Mouse (Mus musculus) myocyte (in vitro differentiated cells): Measurements from ENCODE around the gene Ift43. TPM values are rescaled to one million over a fixed set of nuclear protein-coding genes. Genes with fewer than 3 reads are reported as not detected.

Experiments
- H3K27me3 ChIP-seq: one replicate; pipeline ENCODE4 v1.6.1; 2011; ENCODE audit not compliant: control insufficient read depth, insufficient read depth, insufficient read length
- H3K36me3 ChIP-seq: one replicate; pipeline ENCODE4 v1.6.1; 2011; ENCODE audit not compliant: control insufficient read depth, insufficient read depth
- H3K4me2 ChIP-seq: one replicate; pipeline ENCODE4 v1.6.1; 2011; ENCODE audit warnings: low read depth, control low read depth
- H3K4me3 ChIP-seq: one replicate; pipeline ENCODE4 v1.5.1; 2011; ENCODE audit warnings: mild to moderate bottlenecking, control low read depth, moderate library complexity
- H3K79me2 ChIP-seq: one replicate; pipeline ENCODE4 v1.6.1; 2011; ENCODE audit not compliant: control insufficient read depth, insufficient read depth
- H3ac ChIP-seq: one replicate; pipeline ENCODE4 v1.6.1; 2011; ENCODE audit not compliant: control insufficient read depth, insufficient read length
- CEBPB ChIP-seq: IDR thresholded peaks from 2 replicates; pipeline ENCODE4 v1.6.1; 2011; ENCODE audit warnings: mild to moderate bottlenecking, moderate library complexity; ENCODE audit not compliant: poor library complexity, insufficient read depth, severe bottlenecking
- E2F4 ChIP-seq: IDR thresholded peaks from one replicate; pipeline ENCODE4 v1.6.1; 2011; ENCODE audit warnings: mild to moderate bottlenecking, control low read depth, moderate library complexity; ENCODE audit not compliant: insufficient read depth
- MAX ChIP-seq: IDR thresholded peaks from one replicate; pipeline ENCODE4 v1.6.1; 2011; ENCODE audit warnings: low read depth, mild to moderate bottlenecking, control low read depth
- MYOD1 ChIP-seq, 3 experiments: IDR thresholded peaks; one replicate each; pipeline ENCODE4 v1.6.1; 2011; ENCODE audit warnings: control low read depth in 2 of 3, low read depth in 2 of 3, mild to moderate bottlenecking in 2 of 3, moderate library complexity in 1 of 3; ENCODE audit not compliant: insufficient read length in 2 of 3, control insufficient read depth in 1 of 3
- MYOG ChIP-seq, 3 experiments: IDR thresholded peaks; one replicate each; pipeline ENCODE4 v1.6.1; 2011; ENCODE audit warnings: control low read depth in 2 of 3, low read depth in 2 of 3, mild to moderate bottlenecking in 2 of 3; ENCODE audit not compliant: insufficient read length in 2 of 3, control insufficient read depth in 1 of 3, insufficient read depth in 1 of 3
- POLR2A ChIP-seq: IDR thresholded peaks from one replicate; pipeline ENCODE4 v1.6.1; 2011; ENCODE audit warnings: low read depth, mild to moderate bottlenecking, control low read depth, moderate library complexity; ENCODE audit not compliant: insufficient read length
- POLR2AphosphoS2 ChIP-seq: IDR thresholded peaks from one replicate; pipeline ENCODE4 v1.6.1; 2011; ENCODE audit warnings: low read depth, control low read depth; ENCODE audit not compliant: insufficient read length
- REST ChIP-seq: IDR thresholded peaks from one replicate; pipeline ENCODE4 v1.6.1; 2011; ENCODE audit warnings: mild to moderate bottlenecking, control low read depth, moderate library complexity; ENCODE audit not compliant: insufficient read depth, insufficient read length
- SRF ChIP-seq: IDR thresholded peaks from one replicate; pipeline ENCODE4 v1.6.1; 2011; ENCODE audit warnings: low read depth; ENCODE audit not compliant: control insufficient read depth, insufficient read length
- TCF12 ChIP-seq: IDR thresholded peaks from one replicate; pipeline ENCODE4 v1.6.1; 2011; ENCODE audit warnings: mild to moderate bottlenecking, control low read depth; ENCODE audit not compliant: poor library complexity, insufficient read depth, severe bottlenecking
- TCF3 ChIP-seq: IDR thresholded peaks from one replicate; pipeline ENCODE4 v1.6.1; 2011; ENCODE audit warnings: low read depth, control low read depth; ENCODE audit not compliant: insufficient read length
- USF1 ChIP-seq: IDR thresholded peaks from one replicate; pipeline ENCODE4 v1.6.1; 2011; ENCODE audit warnings: low read depth, mild to moderate bottlenecking, control low read depth, moderate library complexity
- polyA plus RNA-seq: library from polyadenylated mRNA; unstranded; fragments of >200 nt; fragmentation: generic; extraction: Trizol; gene quantifications from one replicate; pipeline ENCODE4 v1.2.1, GENCODE M21; 2012; ENCODE audit warnings: missing spikeins

The Ift43 gene
- polyA plus RNA-seq, 1 experiment = 93.4 TPM

DNA sequence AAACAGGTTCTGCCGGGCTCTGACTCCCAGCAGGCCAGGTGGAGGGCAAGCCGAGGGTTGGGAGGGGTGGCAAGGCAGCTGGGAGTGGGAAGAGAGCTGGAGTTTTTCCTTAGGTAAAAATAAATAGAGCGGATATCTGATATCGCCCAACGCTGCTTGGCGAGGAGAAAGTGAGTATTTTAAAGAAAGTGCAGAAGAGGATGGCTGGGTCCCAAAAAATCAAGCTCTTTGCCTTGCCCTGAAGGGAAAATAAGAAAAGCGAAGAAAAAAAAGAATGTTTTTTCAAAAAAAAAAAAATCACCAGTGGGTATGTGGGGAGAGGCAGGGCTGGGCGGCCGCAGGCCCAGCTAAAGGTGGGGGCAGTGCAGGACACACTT, 4.2 kb upstream of the Ift43 start:
- H3ac ChIP-seq = peak overlapping the region; percentile 27
- peak in 1 of 3 experiments; percentile 29 for TF ChIP-seq MYOG (IDR thresholded peaks at IDR 0.05; ENCODE audit: control insufficient read depth in 1 of 3, insufficient read depth in 1 of 3, insufficient read length in 2 of 3, low read depth in 2 of 3)
- TF ChIP-seq MYOD1 (IDR thresholded peaks at IDR 0.05; ENCODE audit: control insufficient read depth in 1 of 3, insufficient read length in 2 of 3, low read depth in 2 of 3) = no peak
- TF ChIP-seq MAX = no peak
- no peak for TF ChIP-seq E2F4
- H3K27me3 ChIP-seq = no peaks in the 10 kb centered on the region
- H3K79me2 ChIP-seq = peaks cover 54% of the 10 kb centered on the region
- peaks cover 5% of the 10 kb centered on the region for H3K36me3 ChIP-seq
- peak overlapping the region; percentile 78 for H3K4me3 ChIP-seq
- peak overlapping the region; percentile 67 for H3K4me2 ChIP-seq

DNA sequence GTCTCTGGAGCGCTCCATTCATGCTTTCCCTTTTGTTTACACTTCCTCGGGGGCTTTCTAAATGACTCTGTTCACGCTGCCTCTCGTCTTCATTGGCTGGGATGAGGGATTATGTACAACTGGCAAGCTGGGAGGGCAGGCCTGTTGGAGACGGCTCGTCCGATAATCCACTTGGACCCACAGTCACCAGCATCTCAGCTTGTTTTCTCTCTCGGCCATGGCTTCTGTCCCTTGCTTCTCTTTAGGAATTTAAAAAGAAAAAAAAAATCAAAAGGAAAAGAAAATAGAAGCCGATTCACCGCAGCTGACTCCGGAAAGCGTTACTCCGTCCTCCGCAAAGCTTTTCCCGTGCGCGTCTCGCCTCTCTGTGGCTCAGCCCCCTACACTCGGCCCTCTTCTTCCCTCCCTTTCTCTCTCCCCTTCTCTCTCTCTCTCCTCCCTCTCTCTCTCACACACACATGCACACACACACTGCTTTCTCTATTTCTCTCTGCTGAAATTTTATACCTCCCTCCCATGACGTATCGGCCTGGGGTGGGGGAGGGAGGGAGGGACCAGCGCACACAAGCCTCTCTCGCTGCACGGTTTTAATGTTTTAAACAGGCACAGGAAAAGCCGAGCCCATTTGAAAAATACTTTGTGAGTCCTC, 3.7 kb upstream of the Ift43 start, which contains the start of gene Tgfb3:
Tgfb3 (minus strand) TSS at position 489 of the 649 bp plus-strand sequence.
- no peaks in the 10 kb centered on the region for H3K27me3 ChIP-seq
- peak within 1 kb of the TSS; percentile 27 for H3ac ChIP-seq
- peaks cover 53% of the 10 kb centered on the region for H3K79me2 ChIP-seq
- peak within 1 kb of the TSS; percentile 78 for H3K4me3 ChIP-seq
- H3K36me3 ChIP-seq = peaks cover 5% of the 10 kb centered on the region
- TF ChIP-seq E2F4 = no peak
- no peak for TF ChIP-seq SRF
- peak; percentile 82 for TF ChIP-seq POLR2AphosphoS2
- TF ChIP-seq POLR2A = peak; percentile 77
- TF ChIP-seq REST = no peak
- no peak for TF ChIP-seq MYOD1 (IDR thresholded peaks at IDR 0.05; ENCODE audit: control insufficient read depth in 1 of 3, insufficient read length in 2 of 3, low read depth in 2 of 3)
- TF ChIP-seq MAX = peak; percentile 31
- TF ChIP-seq TCF12 = no peak
- no peak for TF ChIP-seq MYOG (IDR thresholded peaks at IDR 0.05; ENCODE audit: control insufficient read depth in 1 of 3, insufficient read depth in 1 of 3, insufficient read length in 2 of 3, low read depth in 2 of 3)
- TF ChIP-seq USF1 = no peak
- no peak for TF ChIP-seq CEBPB
- TF ChIP-seq TCF3 = no peak
- peak within 1 kb of the TSS; percentile 69 for H3K4me2 ChIP-seq

DNA sequence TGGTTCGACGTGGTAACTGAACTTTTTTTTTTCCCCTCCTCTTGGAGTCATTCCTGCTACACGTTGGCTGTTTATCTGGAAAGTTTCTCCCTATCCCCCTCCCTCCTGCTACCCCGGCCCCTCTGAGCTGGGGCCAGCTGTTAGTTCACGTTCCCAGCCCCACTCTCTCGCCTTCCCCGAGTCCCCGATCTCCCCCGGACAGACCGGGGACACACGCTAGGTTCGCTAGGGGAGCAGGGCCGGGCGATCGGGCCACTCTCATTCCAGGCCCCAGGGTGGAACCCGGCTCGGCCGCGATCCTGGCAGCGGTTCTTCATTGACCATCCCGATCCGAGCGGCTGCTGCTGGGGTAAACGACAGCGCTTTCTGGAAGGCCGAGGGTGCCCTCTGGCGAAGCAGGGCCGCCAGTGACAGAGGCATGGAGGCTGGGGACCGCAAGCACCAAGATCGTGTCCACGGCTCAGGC, 3.1 kb upstream of the Ift43 start:
- Histone ChIP-seq H3K36me3 (peaks cover 3% of the 10 kb centered on the region), H3K4me2 (peak overlapping the region; percentile 69)

DNA sequence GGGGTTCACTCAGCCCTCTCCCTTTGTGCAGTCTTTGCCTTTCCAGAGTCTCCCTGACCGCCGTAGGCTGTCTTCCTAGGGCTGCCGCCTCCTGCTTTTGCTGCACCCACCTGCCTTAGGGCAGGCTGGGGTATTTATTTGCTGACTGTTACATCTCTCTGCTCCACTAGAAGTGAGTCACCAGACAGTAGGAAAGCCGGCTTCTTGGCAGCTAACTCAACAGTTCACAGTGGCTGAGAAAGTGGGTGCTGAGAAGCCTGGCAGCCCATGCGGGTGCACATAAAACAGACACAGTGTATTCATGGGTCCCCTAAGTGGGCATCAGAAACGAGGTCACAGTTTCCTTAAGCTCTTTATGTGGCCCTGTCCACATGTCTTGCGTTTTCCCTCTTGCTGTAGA, 3.5 kb downstream of the Ift43 start:
- Histone ChIP-seq H3ac (no peak overlapping the region), H3K79me2 (peaks cover 15% of the 10 kb centered on the region), H3K36me3 (peaks cover 4% of the 10 kb centered on the region), H3K4me3 (no peak overlapping the region), H3K27me3 (no peaks in the 10 kb centered on the region), H3K4me2 (no peak overlapping the region)
- no peak for TF ChIP-seq POLR2AphosphoS2
- TF ChIP-seq POLR2A = no peak
- no peak for TF ChIP-seq MYOG (IDR thresholded peaks at IDR 0.05; ENCODE audit: control insufficient read depth in 1 of 3, insufficient read depth in 1 of 3, insufficient read length in 2 of 3, low read depth in 2 of 3)
- no peak for TF ChIP-seq E2F4
- TF ChIP-seq TCF12 = no peak
- no peak for TF ChIP-seq TCF3
- no peak for TF ChIP-seq SRF
- TF ChIP-seq REST = no peak
- no peak for TF ChIP-seq MAX
- TF ChIP-seq USF1 = no peak
- no peak for TF ChIP-seq MYOD1 (IDR thresholded peaks at IDR 0.05; ENCODE audit: control insufficient read depth in 1 of 3, insufficient read length in 2 of 3, low read depth in 2 of 3)
- TF ChIP-seq CEBPB = no peak

More for the DNA sequence above, 3.1 kb upstream of the Ift43 start:
- peak overlapping the region; percentile 27 for H3ac ChIP-seq
- TF ChIP-seq CEBPB = no peak
- no peak for TF ChIP-seq TCF12
- TF ChIP-seq MYOD1 (IDR thresholded peaks at IDR 0.05; ENCODE audit: control insufficient read depth in 1 of 3, insufficient read length in 2 of 3, low read depth in 2 of 3) = peak in 1 of 3 experiments; percentile 17
- peak in 2 of 3 experiments; percentile 26 to 51 for TF ChIP-seq MYOG (IDR thresholded peaks at IDR 0.05; ENCODE audit: control insufficient read depth in 1 of 3, insufficient read depth in 1 of 3, insufficient read length in 2 of 3, low read depth in 2 of 3)
- TF ChIP-seq E2F4 = no peak
- peak; percentile 16 for TF ChIP-seq POLR2AphosphoS2
- H3K4me3 ChIP-seq = peak overlapping the region; percentile 78
- peaks cover 51% of the 10 kb centered on the region for H3K79me2 ChIP-seq
- no peaks in the 10 kb centered on the region for H3K27me3 ChIP-seq

DNA sequence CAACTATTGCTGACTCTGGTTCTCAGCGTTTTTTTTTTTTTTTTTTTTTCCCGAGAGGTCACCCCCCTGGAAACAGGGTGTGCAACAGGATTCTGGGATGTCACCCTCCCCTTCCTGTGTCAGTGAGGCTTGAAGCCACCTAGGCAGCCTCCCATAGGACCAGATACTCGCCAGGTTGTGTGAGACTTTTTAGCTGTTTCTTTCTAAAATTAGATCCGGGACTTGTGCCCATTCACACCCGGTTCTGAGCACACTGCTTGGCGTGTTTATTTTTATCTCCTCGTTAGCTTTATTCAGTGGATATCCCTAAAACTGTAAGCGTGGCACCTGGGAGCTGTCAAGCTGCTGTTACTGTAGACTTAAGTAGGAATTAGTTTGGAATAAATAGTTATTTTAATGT, 4.2 kb downstream of the Ift43 start:
- peaks cover 4% of the 10 kb centered on the region for H3K36me3 ChIP-seq
- H3ac ChIP-seq = no peak overlapping the region
- peaks cover 15% of the 10 kb centered on the region for H3K79me2 ChIP-seq
- TF ChIP-seq MYOD1 (IDR thresholded peaks at IDR 0.05; ENCODE audit: control insufficient read depth in 1 of 3, insufficient read length in 2 of 3, low read depth in 2 of 3) = no peak
- no peak for TF ChIP-seq USF1
- TF ChIP-seq MAX = no peak
- no peak for TF ChIP-seq REST
- no peak for TF ChIP-seq POLR2AphosphoS2
- TF ChIP-seq MYOG (IDR thresholded peaks at IDR 0.05; ENCODE audit: control insufficient read depth in 1 of 3, insufficient read depth in 1 of 3, insufficient read length in 2 of 3, low read depth in 2 of 3) = no peak
- no peak for TF ChIP-seq TCF12
- no peak overlapping the region for H3K4me3 ChIP-seq
- H3K27me3 ChIP-seq = no peaks in the 10 kb centered on the region
- no peak overlapping the region for H3K4me2 ChIP-seq
